Mouse (Mus musculus): Measurements from ENCODE around the gene Gm37240.
A peak's percentile ranks its signal among the peaks of the same experiment; 100 is the strongest.

Gene Gm37240

GRCm38 (mm10) chr3:84715073-84715768, 1172.1 kb downstream of the Gm37240 start:
- peak; percentile 22 for DNase-seq (ENCODE audit: inconsistent ontology term)

- no peak for DNase-seq (ENCODE audit: inconsistent ontology term)
These were observed 1174.4 kb downstream of the Gm37240 start for GRCm38 (mm10) chr3:84712941-84713340.

- DNase-seq (ENCODE audit: inconsistent ontology term), result no peak
These were observed 1176.6 kb downstream of the Gm37240 start for GRCm38 (mm10) chr3:84710723-84711122.

DNA sequence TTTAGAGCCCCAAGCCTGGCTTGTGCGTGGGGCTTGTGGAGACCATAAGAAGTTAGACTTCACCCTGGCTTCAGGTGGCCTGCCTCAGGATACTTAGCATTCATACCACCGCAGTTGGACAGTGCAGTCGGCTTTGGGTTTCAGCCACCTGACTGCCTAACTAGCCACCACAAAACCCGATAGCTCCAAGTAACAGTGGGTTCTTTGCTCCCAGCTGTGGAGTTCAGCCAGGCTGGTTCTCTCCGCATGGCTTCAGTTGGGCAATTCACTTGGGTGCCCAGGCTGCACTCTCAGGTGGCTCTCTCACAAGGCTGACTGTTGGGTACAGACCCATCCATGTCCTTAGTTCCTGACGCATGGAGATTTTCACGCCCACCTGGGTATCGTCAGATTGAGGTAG, 1177.4 kb downstream of the Gm37240 start:
- no peak for DNase-seq (ENCODE audit: inconsistent ontology term)

- DNase-seq (ENCODE audit: inconsistent ontology term), result no peak
These were observed 1178.2 kb downstream of the Gm37240 start for GRCm38 (mm10) chr3:84709100-84709499.

- no peak for DNase-seq (ENCODE audit: inconsistent ontology term)
These were observed 1178.8 kb downstream of the Gm37240 start for GRCm38 (mm10) chr3:84708469-84708868.

GRCm38 (mm10) chr3:84705224-84705623, 1182.1 kb downstream of the Gm37240 start:
- DNase-seq (ENCODE audit: inconsistent ontology term), result no peak

- DNase-seq (ENCODE audit: inconsistent ontology term), result no peak
These were observed 1184.1 kb downstream of the Gm37240 start for GRCm38 (mm10) chr3:84703083-84703810.

DNA sequence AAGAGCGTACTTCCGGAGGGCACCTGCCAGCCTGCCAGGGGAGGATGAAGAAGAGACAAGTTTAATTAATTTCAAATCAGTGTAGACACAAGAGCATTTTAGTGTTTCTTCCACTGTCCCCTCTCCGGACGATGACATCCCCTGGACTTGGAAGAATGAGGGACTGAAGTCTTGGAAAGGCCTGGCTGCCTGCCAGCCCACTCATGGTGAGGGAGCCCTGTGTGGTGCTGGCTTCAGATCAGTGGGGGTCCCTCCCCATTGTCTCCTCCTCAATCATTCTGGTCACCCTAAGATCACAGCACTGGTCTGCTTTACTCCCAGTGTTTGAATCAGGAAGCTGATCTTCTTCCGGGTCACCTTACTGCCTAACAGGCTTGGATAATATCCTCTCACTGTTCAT, 1185.4 kb downstream of the Gm37240 start:
- no peak for DNase-seq (ENCODE audit: inconsistent ontology term)

- no peak for DNase-seq (ENCODE audit: inconsistent ontology term)
These were observed 1185.8 kb downstream of the Gm37240 start for GRCm38 (mm10) chr3:84701509-84701908.

- peak; percentile 96 for DNase-seq (ENCODE audit: inconsistent ontology term)
These were observed 1190.8 kb downstream of the Gm37240 start for GRCm38 (mm10) chr3:84696428-84696917.

- DNase-seq (ENCODE audit: inconsistent ontology term), result peak; percentile 87
These were observed 1191.4 kb downstream of the Gm37240 start for GRCm38 (mm10) chr3:84695867-84696361.

- DNase-seq (ENCODE audit: inconsistent ontology term), result peak; percentile 92
These were observed 1191.9 kb downstream of the Gm37240 start for GRCm38 (mm10) chr3:84695418-84695817.

- no peak for DNase-seq (ENCODE audit: inconsistent ontology term)
These were observed 1193.4 kb downstream of the Gm37240 start for GRCm38 (mm10) chr3:84693886-84694285.

GRCm38 (mm10) chr3:84692647-84693199, 1194.6 kb downstream of the Gm37240 start:
- DNase-seq (ENCODE audit: inconsistent ontology term), result peak; percentile 28

DNA sequence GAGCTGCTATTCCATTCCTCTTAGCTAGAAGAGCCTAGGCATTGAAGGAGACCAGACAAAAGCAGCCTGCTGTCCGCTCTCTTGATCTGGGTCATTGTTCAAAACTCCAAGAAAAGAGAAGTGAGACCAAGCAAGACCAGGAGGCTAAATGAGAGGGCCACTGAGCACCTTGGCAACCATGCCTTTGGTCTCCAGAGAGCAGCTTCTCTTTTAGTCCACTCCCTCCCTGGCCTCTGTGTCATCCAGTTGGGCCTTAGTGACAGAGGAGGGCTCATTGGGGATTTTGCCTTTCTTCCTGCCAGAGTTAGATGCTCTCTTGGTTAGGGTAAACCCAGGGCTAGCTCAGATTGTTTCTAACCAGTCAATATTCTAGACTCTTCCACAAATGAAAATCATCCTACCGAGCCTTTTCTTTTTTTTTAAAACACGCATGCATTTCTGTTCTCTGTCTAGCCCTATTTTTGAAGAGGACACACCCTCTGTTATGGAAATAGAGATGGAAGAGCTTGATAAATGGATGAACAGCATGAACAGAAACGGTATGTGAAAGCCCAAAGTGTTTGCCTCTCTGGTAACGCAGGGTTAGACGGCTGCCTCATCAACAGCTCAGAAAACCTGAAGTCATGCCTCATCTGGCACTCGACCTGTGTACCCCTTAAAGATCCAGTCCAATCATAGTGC, 1197.1 kb downstream of the Gm37240 start:
- no peak for DNase-seq (ENCODE audit: inconsistent ontology term)

GRCm38 (mm10) chr3:84689656-84690055, 1197.7 kb downstream of the Gm37240 start:
- DNase-seq (ENCODE audit: inconsistent ontology term), result peak; percentile 46

GRCm38 (mm10) chr3:84688176-84688575, 1199.1 kb downstream of the Gm37240 start:
- DNase-seq (ENCODE audit: inconsistent ontology term), result no peak

DNA sequence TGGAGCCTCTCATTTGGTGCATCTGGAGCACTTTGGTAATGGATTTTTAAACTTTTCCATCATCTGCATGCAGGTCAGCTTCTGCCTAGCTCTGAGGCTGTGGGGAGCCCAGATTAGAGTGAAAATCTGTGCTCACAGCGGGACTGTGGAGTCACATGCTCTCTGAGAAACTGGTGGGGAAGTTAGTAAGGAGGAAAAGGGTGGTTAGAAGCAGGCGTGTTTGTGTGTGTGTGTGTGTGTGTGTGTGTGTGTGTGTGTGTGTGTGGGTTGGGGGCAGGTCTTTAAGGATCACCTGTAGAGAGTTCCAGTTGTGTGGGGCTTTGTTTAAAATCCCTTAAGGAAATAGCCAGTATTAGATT, 1199.9 kb downstream of the Gm37240 start:
- no peak for DNase-seq (ENCODE audit: inconsistent ontology term)

DNA sequence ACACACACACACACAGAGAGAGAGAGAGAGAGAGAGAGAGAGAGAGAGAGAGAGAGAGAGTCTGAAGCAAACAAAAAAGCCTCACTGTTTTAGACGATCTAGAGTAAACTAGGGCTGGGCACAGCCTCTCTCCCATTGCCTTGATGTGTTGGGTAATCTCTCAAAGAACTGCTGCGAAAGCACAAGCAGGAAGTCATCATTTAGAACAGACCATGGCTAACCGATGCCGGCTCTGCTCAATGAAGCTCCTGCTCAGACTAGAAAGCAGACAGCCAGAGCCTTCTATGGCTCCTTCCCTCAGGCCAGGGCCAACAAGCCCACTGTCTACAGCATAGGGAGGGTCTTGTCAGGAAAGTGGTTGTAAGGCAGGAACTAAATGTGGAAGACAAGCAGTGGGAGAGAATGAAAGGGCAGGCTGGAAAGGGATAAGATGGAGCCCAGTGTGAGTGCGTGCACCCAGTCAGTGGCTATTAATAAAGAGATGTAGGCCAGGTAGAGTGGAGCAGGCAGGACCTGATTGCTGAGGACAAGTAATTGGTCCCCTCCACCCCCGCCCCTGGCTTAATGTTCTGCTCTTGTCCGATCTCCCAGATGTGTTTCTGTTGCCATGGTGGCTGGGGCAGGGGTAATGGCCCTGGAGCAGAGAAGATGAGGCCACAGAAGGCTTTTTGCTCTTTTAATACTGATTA, 1200.4 kb downstream of the Gm37240 start:
- DNase-seq (ENCODE audit: inconsistent ontology term), result no peak

DNA sequence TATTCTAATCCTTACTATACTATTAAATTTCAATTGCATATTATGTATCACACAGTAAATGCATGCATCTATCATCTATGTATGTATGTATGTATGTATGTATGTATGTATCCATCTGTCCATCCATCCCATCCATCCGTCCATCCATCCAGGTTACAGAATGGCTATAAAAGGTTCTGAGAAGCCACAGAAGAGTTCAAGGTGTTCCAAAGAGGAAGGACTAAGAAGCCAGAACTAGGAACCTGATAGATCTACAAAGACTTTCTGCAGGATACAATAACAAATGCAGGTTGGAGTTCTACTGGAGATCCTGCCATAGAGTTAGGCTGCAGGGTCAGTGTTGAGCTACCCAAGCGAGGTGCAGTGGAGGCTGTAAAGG, 1201.0 kb downstream of the Gm37240 start:
- DNase-seq (ENCODE audit: inconsistent ontology term), result no peak

Measured in Muller cell, postnatal 12 days (primary cell).